Mouse (Mus musculus): ENCODE measurements around the gene Btbd9.

DNA sequence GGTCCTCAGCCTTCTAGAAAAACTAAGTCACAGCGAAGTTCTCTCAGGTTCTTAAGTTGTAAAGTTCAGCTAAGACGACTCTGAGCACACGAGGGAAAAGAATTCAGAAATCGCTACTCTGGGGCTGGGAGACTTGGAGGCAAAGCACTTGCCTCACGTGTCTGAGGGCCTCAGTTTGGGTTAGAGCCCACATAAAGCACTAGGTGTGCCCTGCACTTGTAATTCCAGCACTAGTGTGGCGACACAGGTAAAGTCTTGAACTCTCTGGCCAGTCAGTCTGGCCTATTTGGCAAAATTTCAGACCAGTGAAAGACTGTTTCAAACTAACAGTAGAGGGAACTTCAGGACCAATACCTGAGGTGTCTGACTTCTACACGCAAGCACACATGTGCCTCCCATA lies 338.7 kb downstream of the Btbd9 start:
- TF ChIP-seq HCFC1 (IDR thresholded peaks at IDR 0.05; ENCODE audit: borderline replicate concordance, insufficient read depth, low read length), result no peak
- no peak for TF ChIP-seq ZNF384 (IDR thresholded peaks at IDR 0.05; ENCODE audit: low read depth, low read length)
- no peak for TF ChIP-seq ZC3H11A (IDR thresholded peaks at IDR 0.05; ENCODE audit: borderline replicate concordance, low read depth, low read length)
- TF ChIP-seq CHD2 (IDR thresholded peaks at IDR 0.05; ENCODE audit: low read depth, low read length), result no peak
